Mouse (Mus musculus) intestine, embryonic 14.5 days (tissue): ENCODE data around the gene Sp110. TPM values are rescaled to one million over a fixed set of nuclear protein-coding genes. Genes with fewer than 3 reads are reported as not detected.
"Not testable (repeated sequence)": the region's sequence is repeated elsewhere in the genome, so short reads cannot be mapped to it uniquely, and the experiment has no call there.

ENCODE experiments used
- ATAC-seq: fragments of 200-750 bp; cut with Nextera tagmentation; replicated peaks from 2 replicates; pipeline ENCODE4 v1.8.0; 2017; ENCODE audit warnings: low read depth, moderate number of reproducible peaks, moderate TSS enrichment, moderate library complexity; ENCODE audit not compliant: low FRiP score, low TSS enrichment
- DNase-seq: peaks from one replicate; pipeline ENCODE4 v3.0.0-alpha.2; 2018; ENCODE audit warnings: low spot score
- H3K27ac ChIP-seq: fragments of 300-500 bp; sonication (generic); 2 replicates; pipeline ENCODE4 v1.5.1; 2014; ENCODE audit warnings: low read depth, mild to moderate bottlenecking, control low read depth
- H3K27me3 ChIP-seq: fragments of 300-500 bp; sonication (generic); replicated peaks from 2 replicates; pipeline ENCODE4 v1.6.1; 2014; ENCODE audit warnings: low read length, control low read depth; ENCODE audit not compliant: control insufficient read depth, insufficient read depth
- H3K36me3 ChIP-seq: fragments of 300-500 bp; sonication (generic); 2 replicates; pipeline ENCODE4 v1.6.1; 2014; ENCODE audit warnings: low read length, control low read depth; ENCODE audit not compliant: control insufficient read depth, insufficient read depth
- H3K4me1 ChIP-seq: fragments of 300-500 bp; sonication (generic); replicated peaks from 2 replicates; pipeline ENCODE4 v1.6.1; 2014; ENCODE audit warnings: low read length, control low read depth, mixed read lengths; ENCODE audit not compliant: control insufficient read depth, insufficient read depth
- H3K4me2 ChIP-seq: fragments of 300-500 bp; sonication (generic); 2 replicates; pipeline ENCODE4 v1.6.1; 2014; ENCODE audit warnings: low read length
- H3K4me3 ChIP-seq: fragments of 300-500 bp; sonication (generic); 2 replicates; pipeline ENCODE4 v1.5.1; 2014; ENCODE audit warnings: low read depth, low read length, control low read depth, mixed read lengths
- H3K9ac ChIP-seq: fragments of 300-500 bp; sonication (generic); 2 replicates; pipeline ENCODE4 v1.6.1; 2014; ENCODE audit warnings: mild to moderate bottlenecking, low read length
- H3K9me3 ChIP-seq: fragments of 300-500 bp; sonication (generic); 2 replicates; pipeline ENCODE4 v1.6.1; 2016; ENCODE audit warnings: low read length, control low read depth; ENCODE audit not compliant: control insufficient read depth
- WGBS: fragments of 180-500 bp; shearing (Covaris S2); extraction: QIAGEN DNeasy Blood & Tissue Kit; methylation state at CpG from one replicate; pipeline ENCODE4 v1.1.7; 2014; 5-methylcytosine and 5-hydroxymethylcytosine counted together
- polyA plus RNA-seq: library from polyadenylated mRNA; unstranded; fragments of >200 nt; fragmentation: Nextera tagmentation; extraction: Ambion mirVana; gene quantifications from 2 replicates; pipeline ENCODE4 v1.2.1, GENCODE M21; 2014

Sp110 gene
- polyA plus RNA-seq, 1 experiment from 2014 or later: 2.4 TPM

DNA sequence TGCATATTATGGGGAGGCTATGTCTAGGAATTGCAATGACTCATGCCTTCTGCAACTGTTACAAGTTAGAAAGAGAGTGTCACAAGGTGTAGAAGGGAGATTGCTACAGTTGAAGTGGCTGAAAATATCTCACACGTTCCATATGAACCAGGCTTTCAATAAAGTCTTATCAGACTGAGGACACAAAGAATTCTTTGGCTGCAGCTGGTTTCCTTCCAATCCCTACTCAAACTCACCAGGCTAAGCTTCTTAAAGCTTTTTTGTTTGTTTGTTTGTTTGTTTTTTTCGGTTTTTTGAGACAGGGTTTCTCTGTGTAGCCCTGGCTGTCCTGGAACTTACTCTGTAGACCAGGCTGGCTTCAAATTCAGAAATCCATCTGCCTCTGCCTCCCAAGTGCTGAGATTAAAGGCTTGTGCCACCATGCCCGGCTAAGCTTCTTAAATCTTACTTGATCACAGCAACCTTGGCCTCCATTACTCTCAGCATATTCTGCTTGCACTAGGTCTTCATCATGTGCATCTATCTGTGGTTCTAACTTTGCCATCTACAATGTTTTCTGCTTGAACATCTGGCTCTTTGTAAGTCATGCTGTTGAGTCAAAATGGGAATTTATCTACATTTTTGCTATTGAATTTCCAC is 20.1 kb downstream of the Sp110 start:
- ATAC-seq, H3K27ac ChIP-seq, DNase-seq, H3K4me1 ChIP-seq, H3K9me3 ChIP-seq, H3K9ac ChIP-seq, H3K4me2 ChIP-seq, H3K36me3 ChIP-seq, H3K4me3 ChIP-seq, H3K27me3 ChIP-seq: not testable (repeated sequence)
- WGBS: 55% methylated on average over 2 of the region's 3 CpGs

DNA sequence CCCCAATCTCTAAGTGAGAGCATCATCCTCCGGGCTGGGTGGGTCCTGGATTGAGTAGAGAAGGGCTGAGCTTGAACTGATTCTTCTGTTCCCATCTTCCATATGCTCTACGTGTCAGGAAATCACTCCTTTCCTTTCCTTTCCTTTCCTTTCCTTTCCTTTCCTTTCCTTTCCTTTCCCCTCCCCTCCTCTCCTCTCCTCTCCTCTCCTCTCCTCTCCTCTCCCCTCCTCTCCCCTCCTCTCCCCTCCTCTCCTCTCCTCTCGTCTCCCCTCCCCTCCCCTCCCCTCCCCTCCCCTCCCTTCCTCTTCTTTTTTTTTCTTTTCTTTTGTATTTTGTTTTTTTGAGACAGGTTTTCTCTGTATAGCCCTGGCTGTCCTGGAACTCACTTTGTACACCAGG is 23.2 kb downstream of the Sp110 start, which contains the start of gene G530012D18Rik:
Gene G530012D18Rik, plus strand, starts transcription at position 301 of the 400 bp plus-strand sequence.
- ATAC-seq, H3K4me3 ChIP-seq, H3K27ac ChIP-seq, H3K36me3 ChIP-seq, H3K9ac ChIP-seq, H3K4me1 ChIP-seq, H3K27me3 ChIP-seq, H3K9me3 ChIP-seq, H3K4me2 ChIP-seq, DNase-seq: not testable (repeated sequence)
- WGBS: 60% methylated on average over 2 of the region's 3 CpGs

DNA sequence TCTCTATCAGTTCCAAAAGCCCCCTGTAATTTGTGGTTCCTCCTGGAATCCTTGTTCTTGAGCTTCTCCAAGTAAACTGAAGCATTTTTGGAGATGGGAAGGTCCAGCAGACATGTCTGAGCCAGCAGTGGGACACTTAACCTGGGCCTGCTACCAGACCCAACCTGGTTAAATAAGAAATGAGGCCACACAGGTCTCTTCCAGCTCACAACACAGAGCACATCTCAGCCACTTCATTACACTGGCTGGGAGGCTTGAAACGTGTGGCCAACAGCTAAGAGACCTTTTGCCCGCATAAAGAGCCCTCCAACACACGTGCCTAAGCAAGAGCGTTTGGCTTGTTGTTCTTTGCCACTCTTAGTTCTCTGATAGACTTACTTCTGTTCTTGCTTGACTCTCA is 25.1 kb downstream of the Sp110 start:
- not testable (repeated sequence) for H3K4me2 ChIP-seq, DNase-seq, H3K36me3 ChIP-seq, H3K4me1 ChIP-seq, H3K27me3 ChIP-seq, H3K4me3 ChIP-seq, ATAC-seq, H3K9me3 ChIP-seq, H3K27ac ChIP-seq, H3K9ac ChIP-seq
- 77% methylated on average over 4 of the region's 4 CpGs for WGBS

DNA sequence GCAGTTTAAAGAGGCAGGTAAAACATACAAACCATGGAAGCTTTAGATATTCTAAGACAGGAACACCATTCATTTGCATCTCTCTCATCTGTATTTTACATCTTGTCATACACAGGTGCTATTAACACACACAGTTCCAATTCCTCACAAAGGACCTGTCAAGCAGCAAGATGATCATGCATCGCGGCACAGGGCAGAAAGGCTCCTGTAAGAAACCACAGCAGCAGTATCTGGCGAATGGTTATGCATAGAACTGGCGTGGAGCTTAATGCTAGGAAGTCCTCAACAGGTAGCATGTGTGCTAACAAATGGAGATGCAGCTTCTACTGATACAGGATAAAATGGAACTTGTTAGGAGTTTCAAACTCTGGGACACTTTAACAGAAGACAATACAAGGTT is 43.4 kb downstream of the Sp110 start:
- H3K4me3 ChIP-seq, DNase-seq, H3K4me1 ChIP-seq, H3K9ac ChIP-seq, H3K9me3 ChIP-seq, H3K4me2 ChIP-seq, H3K27ac ChIP-seq, H3K27me3 ChIP-seq, ATAC-seq, H3K36me3 ChIP-seq: not testable (repeated sequence)
- 86% methylated on average over 4 of the region's 4 CpGs for WGBS

DNA sequence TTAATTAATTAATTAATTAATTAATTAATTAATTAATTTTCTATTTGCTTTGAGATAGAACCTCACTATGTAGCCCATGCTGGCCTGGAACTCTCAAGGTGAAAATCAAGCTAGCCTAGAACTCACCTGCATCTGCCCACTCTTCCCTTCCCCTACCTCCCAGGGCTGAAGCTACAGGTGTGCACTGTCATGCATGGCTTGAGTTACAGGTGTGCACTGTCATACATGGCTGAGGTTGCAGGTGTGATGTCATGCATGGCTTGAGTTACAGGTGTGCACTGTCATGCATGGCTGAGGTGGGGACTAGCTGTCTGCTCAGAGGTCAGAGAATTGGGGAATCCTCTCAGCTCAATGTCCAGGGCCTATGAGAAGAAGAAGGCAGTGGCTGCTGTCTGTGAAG is 52.2 kb downstream of the Sp110 start:
- H3K4me3 ChIP-seq, H3K4me2 ChIP-seq, H3K27ac ChIP-seq, H3K36me3 ChIP-seq, H3K27me3 ChIP-seq, DNase-seq, H3K4me1 ChIP-seq, H3K9me3 ChIP-seq, ATAC-seq, H3K9ac ChIP-seq: not testable (repeated sequence)

DNA sequence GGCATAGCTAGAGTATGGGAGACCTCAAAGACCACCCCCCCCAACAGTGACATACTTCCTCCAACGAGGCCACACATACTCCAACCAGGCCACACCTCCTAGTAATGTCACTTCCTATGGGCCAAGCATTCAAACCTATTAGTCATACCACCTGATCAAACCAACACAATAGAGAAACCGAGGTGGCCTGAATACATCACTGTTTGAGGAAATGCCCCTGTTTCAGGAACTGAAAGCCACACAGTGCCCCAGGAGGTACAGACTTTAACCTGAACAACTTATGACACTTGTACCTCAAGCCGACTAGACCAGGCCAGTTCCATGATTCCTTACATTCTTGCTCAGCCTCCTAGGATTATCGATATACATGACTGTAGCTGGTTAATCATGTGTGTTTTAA is 54.8 kb downstream of the Sp110 start:
- not testable (repeated sequence) for H3K27me3 ChIP-seq, H3K4me3 ChIP-seq
- WGBS: 90% methylated on average over 3 of the region's 4 CpGs

DNA sequence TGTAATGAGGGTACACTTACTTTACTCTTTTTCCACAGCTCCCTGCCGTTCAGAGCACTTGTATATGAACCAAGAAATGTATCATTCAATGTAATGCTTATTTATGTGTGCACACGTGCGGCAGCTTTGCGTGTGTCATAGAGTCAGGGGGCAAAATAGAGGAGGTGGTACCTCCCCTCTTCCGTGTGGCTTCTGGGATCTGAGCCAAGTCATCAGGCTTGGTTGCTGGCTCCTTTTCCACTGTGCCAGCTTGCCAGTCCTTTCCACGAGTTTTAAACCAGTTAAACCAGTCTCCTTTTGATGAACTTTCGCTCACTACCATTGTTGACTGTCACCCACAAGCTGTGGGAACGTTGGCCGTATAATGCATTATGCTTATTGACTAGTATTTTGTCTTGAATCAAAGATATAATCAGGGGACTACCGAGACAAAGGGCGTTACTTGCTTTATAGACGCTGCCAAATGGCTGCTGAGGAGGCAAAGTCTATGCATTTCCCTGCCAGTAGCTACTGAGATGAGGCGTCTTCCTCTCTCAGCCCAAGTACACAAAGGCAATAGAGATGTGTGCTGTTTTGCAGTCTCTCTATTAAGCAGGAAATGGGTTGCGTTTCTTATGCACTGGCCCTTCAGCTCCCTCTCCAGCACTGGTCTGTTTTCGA is 70.0 kb downstream of the Sp110 start:
- DNase-seq, H3K9ac ChIP-seq, H3K9me3 ChIP-seq, H3K27ac ChIP-seq, ATAC-seq, H3K4me1 ChIP-seq, H3K27me3 ChIP-seq, H3K4me2 ChIP-seq, H3K4me3 ChIP-seq, H3K36me3 ChIP-seq: not testable (repeated sequence)
- WGBS: 78% methylated on average over 13 of the region's 15 CpGs

More for the DNA sequence above, 54.8 kb downstream of the Sp110 start:
- not testable (repeated sequence) for ATAC-seq, H3K36me3 ChIP-seq, DNase-seq, H3K9ac ChIP-seq, H3K27ac ChIP-seq, H3K4me1 ChIP-seq, H3K4me2 ChIP-seq, H3K9me3 ChIP-seq
